Mouse (Mus musculus): Measurements from ENCODE around the gene Gdpd3. TPM values are rescaled to one million over a fixed set of nuclear protein-coding genes. Genes with fewer than 3 reads are reported as not detected.
A peak's percentile ranks its signal among the peaks of the same experiment; 100 is the strongest.
"Not testable (repeated sequence)": the region's sequence is repeated elsewhere in the genome, so short reads cannot be mapped to it uniquely, and the experiment has no call there.

The Gdpd3 gene
- polyA plus RNA-seq (2021): 3.0 TPM

GRCm38 (mm10) chr7:126766201-126766600 is at the start of gene Gdpd3:
Gdpd3 (plus strand) TSS chr7:126766334.
- no peaks in the 10 kb centered on the region for H3K27me3 ChIP-seq
- no peak for ATAC-seq
- CTCF ChIA-PET: interaction anchor here (1.1 kb wide), 1 partner anchor 9 kb away, joined by 3 read pairs; no protein-coding TSS in a partner anchor
- in situ Hi-C loops (cut with MboI; ENCODE audit: low pct_unique_long_range_greater_than_20kb): no loop called here
- DNase-seq (ENCODE audit: low read depth, low spot score): no peak
- TF ChIP-seq CTCF (IDR thresholded peaks at IDR 0.05): no peak
- POLR2A ChIA-PET: interaction anchor here (1.3 kb wide), 1 partner anchor 9 kb away, joined by 3 read pairs; no protein-coding TSS in a partner anchor

- ChIA-PET CTCF (no interaction called here), POLR2A (no interaction called here)
- no peaks in the 10 kb centered on the region for H3K27me3 ChIP-seq
- DNase-seq (ENCODE audit: low read depth, low spot score): no peak
- no peak for TF ChIP-seq CTCF (IDR thresholded peaks at IDR 0.05)
- no peak for ATAC-seq
- in situ Hi-C loops (cut with MboI; ENCODE audit: low pct_unique_long_range_greater_than_20kb): no loop called here
Measured at GRCm38 (mm10) chr7:126717566-126717965, 48.6 kb upstream of the Gdpd3 start.

GRCm38 (mm10) chr7:126718787-126719337 is 47.3 kb upstream of the Gdpd3 start:
- ChIA-PET POLR2A (interaction anchor here (0.5 kb wide), 1 partner anchor 880 kb away, joined by 8 read pairs; no protein-coding TSS in a partner anchor), CTCF (no interaction called here)
- TF ChIP-seq CTCF (IDR thresholded peaks at IDR 0.05): peak; percentile 36
- in situ Hi-C loops (cut with MboI; ENCODE audit: low pct_unique_long_range_greater_than_20kb): no loop called here
- no peak for DNase-seq (ENCODE audit: low read depth, low spot score)
- no peaks in the 10 kb centered on the region for H3K27me3 ChIP-seq
- ATAC-seq: no peak

GRCm38 (mm10) chr7:126721635-126722034 is 44.5 kb upstream of the Gdpd3 start:
- in situ Hi-C loops (cut with MboI; ENCODE audit: low pct_unique_long_range_greater_than_20kb): no loop called here

GRCm38 (mm10) chr7:126725077-126725476 is 41.1 kb upstream of the Gdpd3 start:
- DNase-seq (ENCODE audit: low read depth, low spot score) (no peak), ATAC-seq (no peak)
- CTCF ChIA-PET: no interaction called here
- POLR2A ChIA-PET: no interaction called here
- H3K27me3 ChIP-seq: no peaks in the 10 kb centered on the region
- in situ Hi-C loops (cut with MboI; ENCODE audit: low pct_unique_long_range_greater_than_20kb): no loop called here
- no peak for TF ChIP-seq CTCF (IDR thresholded peaks at IDR 0.05)

More at GRCm38 (mm10) chr7:126721635-126722034, 44.5 kb upstream of the Gdpd3 start:
- DNase-seq (ENCODE audit: low read depth, low spot score) (no peak), ATAC-seq (no peak)
- H3K27me3 ChIP-seq: no peaks in the 10 kb centered on the region
- ChIA-PET CTCF (no interaction called here), POLR2A (no interaction called here)
- TF ChIP-seq CTCF (IDR thresholded peaks at IDR 0.05): no peak

- ChIA-PET POLR2A (no interaction called here), CTCF (no interaction called here)
- in situ Hi-C loops (cut with MboI; ENCODE audit: low pct_unique_long_range_greater_than_20kb): no loop called here
- ATAC-seq (no peak), DNase-seq (ENCODE audit: low read depth, low spot score) (no peak)
- TF ChIP-seq CTCF (IDR thresholded peaks at IDR 0.05): no peak
- H3K27me3 ChIP-seq: no peaks in the 10 kb centered on the region
Measured at GRCm38 (mm10) chr7:126725667-126726066, 40.5 kb upstream of the Gdpd3 start.

GRCm38 (mm10) chr7:126730256-126730789 is 35.8 kb upstream of the Gdpd3 start:
- H3K27me3 ChIP-seq; in situ Hi-C loops (cut with MboI; ENCODE audit: low pct_unique_long_range_greater_than_20kb); ATAC-seq; CTCF ChIA-PET; DNase-seq (ENCODE audit: low read depth, low spot score): not testable (repeated sequence)
- POLR2A ChIA-PET: interaction anchor here (0.6 kb wide), 1 partner anchor 286 kb away, joined by 5 read pairs; no protein-coding TSS in a partner anchor

- DNase-seq (ENCODE audit: low read depth, low spot score) (no peak), ATAC-seq (no peak)
- H3K27me3 ChIP-seq: no peaks in the 10 kb centered on the region
- TF ChIP-seq CTCF (IDR thresholded peaks at IDR 0.05): no peak
- in situ Hi-C loops (cut with MboI; ENCODE audit: low pct_unique_long_range_greater_than_20kb): no loop called here
- ChIA-PET CTCF (no interaction called here), POLR2A (no interaction called here)
Measured at GRCm38 (mm10) chr7:126736122-126736521, 30.0 kb upstream of the Gdpd3 start.

- ChIA-PET POLR2A (no interaction called here), CTCF (no interaction called here)
- no peak for TF ChIP-seq CTCF (IDR thresholded peaks at IDR 0.05)
- DNase-seq (ENCODE audit: low read depth, low spot score) (no peak), ATAC-seq (no peak)
- H3K27me3 ChIP-seq: no peaks in the 10 kb centered on the region
- in situ Hi-C loops (cut with MboI; ENCODE audit: low pct_unique_long_range_greater_than_20kb): no loop called here
Measured at GRCm38 (mm10) chr7:126739551-126739950, 26.6 kb upstream of the Gdpd3 start.

GRCm38 (mm10) chr7:126740132-126740735 is 25.9 kb upstream of the Gdpd3 start:
- CTCF ChIA-PET: no interaction called here
- no peak for ATAC-seq
- H3K27me3 ChIP-seq: no peaks in the 10 kb centered on the region
- no peak for DNase-seq (ENCODE audit: low read depth, low spot score)
- in situ Hi-C loops (cut with MboI; ENCODE audit: low pct_unique_long_range_greater_than_20kb): no loop called here
- POLR2A ChIA-PET: no interaction called here
- TF ChIP-seq CTCF (IDR thresholded peaks at IDR 0.05): no peak

- TF ChIP-seq CTCF (IDR thresholded peaks at IDR 0.05): no peak
- DNase-seq (ENCODE audit: low read depth, low spot score) (no peak), ATAC-seq (no peak)
- ChIA-PET CTCF (interaction anchor here (0.6 kb wide), 1 partner anchor 47 kb away, joined by 3 read pairs; no protein-coding TSS in a partner anchor), POLR2A (no interaction called here)
- in situ Hi-C loops (cut with MboI; ENCODE audit: low pct_unique_long_range_greater_than_20kb): no loop called here
- H3K27me3 ChIP-seq: no peaks in the 10 kb centered on the region
Measured at GRCm38 (mm10) chr7:126740977-126741376, 25.2 kb upstream of the Gdpd3 start.
